20 mouse cellular contexts compared by ENCODE assay signal in genomic region chr10:97423039-97423700, GRCm38 (mm10). TPM values are rescaled to one million over a fixed set of nuclear protein-coding genes. Genes with fewer than 3 reads are reported as not detected.
A peak's percentile ranks its signal among the peaks of the same experiment; 100 is the strongest.
DNase-seq lines count a peak whose midpoint lies in the region; ATAC-seq and TF ChIP-seq lines count a peak whose summit lies in the region.
"Had no signal": no experiment of that assay in that cellular context is flagged by ENCODE, and none has a peak within 500 bp of the region (broad histone marks: within the 10 kb centered on the region; RNA-seq: fewer than 3 reads in every experiment).

No protein-coding gene starts in this region.

- H3K36me3 ChIP-seq in lung, embryonic 14.5 days (ENCODE audit: insufficient read depth): no peaks in the 10 kb centered on the region
- no peaks in the 10 kb centered on the region for H3K36me3 ChIP-seq in embryonic facial prominence, embryonic 14.5 days (ENCODE audit: control insufficient read depth, insufficient read depth, low read length)
- H3K36me3 ChIP-seq: embryonic facial prominence, embryonic 12.5 days; hindbrain, embryonic 10.5 days; kidney, embryonic 15.5 days; limb, embryonic 13.5 days; liver, embryonic 15.5 days had no signal

- no peaks in the 10 kb centered on the region for H3K9me3 ChIP-seq in lung, embryonic 14.5 days (ENCODE audit: low read depth, low read length)
- H3K9me3 ChIP-seq in embryonic facial prominence, embryonic 14.5 days (ENCODE audit: control insufficient read depth, low read length): no peaks in the 10 kb centered on the region
- H3K9me3 ChIP-seq: embryonic facial prominence, embryonic 12.5 days; hindbrain, embryonic 10.5 days; kidney, embryonic 15.5 days; limb, embryonic 13.5 days; liver, embryonic 15.5 days; megakaryocyte, embryonic 14.5 days had no signal

- DNase-seq in heart, adult 18-20 months: peak; percentile 32 to 47
- no peak for DNase-seq in heart, postnatal 25 days (ENCODE audit: low spot score)
- peak; percentile 36 for DNase-seq in lung, embryonic 14.5 days
- no peak for DNase-seq in lung, adult 18-20 months
- DNase-seq in adipocyte (ENCODE audit: low spot score): peak; percentile 39
- DNase-seq in embryonic facial prominence, embryonic 14.5 days (ENCODE audit: low spot score): peak; percentile 86
- no peak for DNase-seq in cerebellum, adult 18-20 months
- DNase-seq in cerebellum, adult 11-12 months: no peak
- DNase-seq: adrenal gland, adult 8-10 months; cerebellum, postnatal 10 days; heart, adult 11 months had no signal

- no peaks in the 10 kb centered on the region for H3K4me1 ChIP-seq in lung, embryonic 14.5 days (ENCODE audit: insufficient read depth)
- H3K4me1 ChIP-seq in embryonic facial prominence, embryonic 14.5 days (ENCODE audit: control insufficient read depth, insufficient read depth, low read length): 0 out of 2 replicates have a peak, but pooled peaks cover 4% of the 10 kb centered on the region
- H3K4me1 ChIP-seq: embryonic facial prominence, embryonic 12.5 days; hindbrain, embryonic 10.5 days; kidney, embryonic 15.5 days; limb, embryonic 13.5 days; liver, embryonic 15.5 days; megakaryocyte, embryonic 14.5 days had no signal

- intact Hi-C loops in heart, postnatal 25 days (cut with DNase I): no loop called here

- TF ChIP-seq CTCF in lung, embryonic 14.5 days (IDR thresholded peaks at IDR 0.05; ENCODE audit: low read depth): no peak

- no peak overlapping the region for H3K27ac ChIP-seq in lung, embryonic 14.5 days (ENCODE audit: low read depth)
- peak overlapping the region; percentile 65 for H3K27ac ChIP-seq in embryonic facial prominence, embryonic 14.5 days (replicated peaks; ENCODE audit: low read depth, low read length)
- H3K27ac ChIP-seq: embryonic facial prominence, embryonic 12.5 days; hindbrain, embryonic 10.5 days; hindbrain, postnatal 0 days; kidney, embryonic 15.5 days; limb, embryonic 13.5 days; liver, embryonic 15.5 days had no signal

- no peaks in the 10 kb centered on the region for H3K27me3 ChIP-seq in lung, embryonic 14.5 days (ENCODE audit: insufficient read depth, low read length)
- no peaks in the 10 kb centered on the region for H3K27me3 ChIP-seq in embryonic facial prominence, embryonic 14.5 days (replicated peaks; ENCODE audit: control insufficient read depth, insufficient read depth, low read length)
- H3K27me3 ChIP-seq: embryonic facial prominence, embryonic 12.5 days; kidney, embryonic 15.5 days; limb, embryonic 13.5 days; liver, embryonic 15.5 days; megakaryocyte, embryonic 14.5 days had no signal

- no peak for ATAC-seq in lung, embryonic 14.5 days (ENCODE audit: insufficient read depth)
- peak; percentile 80 for ATAC-seq in embryonic facial prominence, embryonic 14.5 days (ENCODE audit: low read depth)
- ATAC-seq: forebrain, embryonic 16.5 days; hindbrain, postnatal 0 days; intestine, postnatal 0 days had no signal

- H3K4me2 ChIP-seq in lung, embryonic 14.5 days: no peak overlapping the region
- no peak overlapping the region for H3K4me2 ChIP-seq in embryonic facial prominence, embryonic 14.5 days (ENCODE audit: low read depth, low read length)
- H3K4me2 ChIP-seq: embryonic facial prominence, embryonic 12.5 days; kidney, embryonic 15.5 days; limb, embryonic 13.5 days; liver, embryonic 15.5 days had no signal

- H3K4me3 ChIP-seq in lung, embryonic 14.5 days (ENCODE audit: low read depth, low read length): no peak overlapping the region
- no peak overlapping the region for H3K4me3 ChIP-seq in embryonic facial prominence, embryonic 14.5 days (ENCODE audit: low read depth, low read length)
- H3K4me3 ChIP-seq: embryonic facial prominence, embryonic 12.5 days; hindbrain, embryonic 10.5 days; kidney, embryonic 15.5 days; limb, embryonic 13.5 days; liver, embryonic 15.5 days; megakaryocyte, embryonic 14.5 days had no signal

- H3K9ac ChIP-seq in lung, embryonic 14.5 days: no peak overlapping the region
- no peak overlapping the region for H3K9ac ChIP-seq in embryonic facial prominence, embryonic 14.5 days (ENCODE audit: low read depth, low read length)
- H3K9ac ChIP-seq: embryonic facial prominence, embryonic 12.5 days; kidney, embryonic 15.5 days; limb, embryonic 13.5 days; liver, embryonic 15.5 days had no signal

- WGBS in lung, embryonic 14.5 days: 34% methylated on average over 4 of the region's 4 CpGs
- WGBS in embryonic facial prominence, embryonic 14.5 days: 26% methylated on average over 4 of the region's 4 CpGs

RNA-seq across cellular contexts. Expression of gene Dcn, which starts 56.2 kb away (rescaled TPM):
- total RNA-seq in heart, adult 18-20 months (2021): 100 to 1,000 TPM; 346 to 364 TPM
- total RNA-seq in heart, postnatal 25 days (2021): 100 to 1,000 TPM; 381 to 431 TPM
- polyA plus RNA-seq in lung, embryonic 14.5 days (2014; fragmentation: Nextera tagmentation; extraction: Ambion mirVana): 117 and 150 TPM in 2 replicates
- polyA plus RNA-seq in embryonic facial prominence, embryonic 14.5 days (2014; fragmentation: Nextera tagmentation; extraction: Ambion mirVana): 710 and 776 TPM in 2 replicates

Comparison
In these comparisons a context has a peak if more than half of its experiments do, and no peak if none do; other contexts are left out.
1. DNase-seq: peak in heart, adult 18-20 months (2 of 2), lung, embryonic 14.5 days (single experiment), adipocyte (single experiment) and embryonic facial prominence, embryonic 14.5 days (single experiment); none in heart, postnatal 25 days (single experiment), lung, adult 18-20 months (0 of 2), cerebellum, adult 18-20 months (0 of 2) and cerebellum, adult 11-12 months (single experiment).